Mouse (Mus musculus) midbrain, embryonic 13.5 days (tissue): ENCODE data around the gene Dctpp1. TPM values are rescaled to one million over a fixed set of nuclear protein-coding genes. Genes with fewer than 3 reads are reported as not detected.

Experiments
- ATAC-seq: fragments of 200-750 bp; cut with Nextera tagmentation; 2 replicates; pipeline ENCODE4 v1.8.0; 2017; ENCODE audit warnings: mild to moderate bottlenecking, moderate TSS enrichment, moderate library complexity
- H3K27ac ChIP-seq: fragments of 300-500 bp; sonication (generic); 2 replicates; pipeline ENCODE4 v1.5.1; 2015; ENCODE audit warnings: inconsistent platforms, mild to moderate bottlenecking, moderate library complexity
- H3K27me3 ChIP-seq: fragments of 300-500 bp; sonication (generic); 2 replicates; pipeline ENCODE4 v1.6.1; 2015; ENCODE audit warnings: mild to moderate bottlenecking, inconsistent platforms
- H3K36me3 ChIP-seq: fragments of 300-500 bp; sonication (generic); 2 replicates; pipeline ENCODE4 v1.6.1; 2015; ENCODE audit warnings: mild to moderate bottlenecking, inconsistent platforms
- H3K4me1 ChIP-seq: fragments of 300-500 bp; sonication (generic); replicated peaks from 2 replicates; pipeline ENCODE4 v1.6.1; 2015; ENCODE audit warnings: inconsistent platforms
- H3K4me2 ChIP-seq: fragments of 300-500 bp; sonication (generic); replicated peaks from 2 replicates; pipeline ENCODE4 v1.6.1; 2015; ENCODE audit warnings: moderate library complexity, mild to moderate bottlenecking, inconsistent platforms
- H3K4me3 ChIP-seq: fragments of 300-500 bp; sonication (generic); replicated peaks from 2 replicates; pipeline ENCODE4 v1.5.1; 2015; ENCODE audit warnings: mild to moderate bottlenecking, inconsistent platforms
- H3K9ac ChIP-seq: fragments of 300-500 bp; sonication (generic); replicated peaks from 2 replicates; pipeline ENCODE4 v1.6.1; 2015; ENCODE audit warnings: mild to moderate bottlenecking, inconsistent platforms
- H3K9me3 ChIP-seq: fragments of 300-500 bp; sonication (generic); 2 replicates; pipeline ENCODE4 v1.6.1; 2016; ENCODE audit warnings: mild to moderate bottlenecking, inconsistent platforms
- WGBS: fragments of 180-500 bp; shearing (Covaris S2); methylation state at CpG from one replicate; pipeline ENCODE4 v1.1.7; 2015; 5-methylcytosine and 5-hydroxymethylcytosine counted together
- polyA plus RNA-seq: library from polyadenylated mRNA; unstranded; fragments of >200 nt; fragmentation: Nextera tagmentation; extraction: Ambion mirVana; gene quantifications from 2 replicates; pipeline ENCODE4 v1.2.1, GENCODE M21; 2015

The Dctpp1 gene
- 142 and 143 TPM in 2 replicates for polyA plus RNA-seq

DNA sequence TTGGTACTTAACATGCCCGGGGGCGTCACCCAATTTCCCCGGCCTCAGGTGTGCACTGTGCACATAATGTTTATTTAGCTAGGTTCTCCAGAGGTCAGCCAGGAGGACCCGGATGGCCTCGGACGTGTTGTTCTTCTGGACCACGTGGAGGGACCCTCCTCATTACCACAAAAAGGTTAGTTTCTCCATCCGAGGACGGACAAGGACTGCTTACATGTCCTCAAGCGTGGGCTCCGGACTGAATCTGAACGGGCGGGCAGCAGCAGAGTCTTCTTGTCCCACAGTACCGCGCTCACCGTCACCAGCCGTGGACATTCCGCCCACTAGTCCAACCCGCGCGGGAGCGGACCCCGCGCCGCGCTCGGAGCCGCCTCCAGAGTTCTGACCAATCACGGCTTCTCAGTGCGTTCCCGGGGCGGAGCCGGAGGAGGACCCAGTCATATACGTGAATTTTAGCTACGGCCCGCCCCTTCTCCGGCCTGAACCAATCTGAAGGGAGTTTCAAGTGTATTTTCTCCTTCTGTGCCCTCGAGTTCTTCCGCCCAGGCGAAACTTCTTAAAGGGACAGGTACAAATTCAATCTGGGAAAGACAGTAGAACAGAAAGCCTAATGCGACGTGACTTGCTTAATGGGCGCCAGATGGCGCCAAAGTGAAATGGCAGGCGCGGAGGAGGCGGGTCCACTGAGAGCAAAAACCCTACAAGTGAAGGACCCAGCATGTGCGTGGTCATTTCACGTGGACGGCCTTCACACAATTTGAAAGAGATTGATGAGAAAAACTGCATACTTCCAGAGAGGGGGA is at the start of gene Dctpp1:
TSS of gene Dctpp1 (minus strand) at position 401 of the 803 bp plus-strand sequence.
- Histone ChIP-seq H3K9me3 (no peaks in the 10 kb centered on the region), H3K4me3 (peak within 1 kb of the TSS; percentile 59), H3K9ac (peak within 1 kb of the TSS; percentile 73), H3K4me2 (peak within 1 kb of the TSS; percentile 83), H3K27ac (0 out of 2 replicates have a peak within 1 kb of the TSS, but pooled peaks have one; percentile 5), H3K36me3 (peaks cover 9% of the 10 kb centered on the region), H3K4me1 (peaks cover 22% of the 10 kb centered on the region), H3K27me3 (no peaks in the 10 kb centered on the region)
- ATAC-seq: peak; percentile 99
- WGBS: under 1% methylated on average over 50 of the region's 50 CpGs

DNA sequence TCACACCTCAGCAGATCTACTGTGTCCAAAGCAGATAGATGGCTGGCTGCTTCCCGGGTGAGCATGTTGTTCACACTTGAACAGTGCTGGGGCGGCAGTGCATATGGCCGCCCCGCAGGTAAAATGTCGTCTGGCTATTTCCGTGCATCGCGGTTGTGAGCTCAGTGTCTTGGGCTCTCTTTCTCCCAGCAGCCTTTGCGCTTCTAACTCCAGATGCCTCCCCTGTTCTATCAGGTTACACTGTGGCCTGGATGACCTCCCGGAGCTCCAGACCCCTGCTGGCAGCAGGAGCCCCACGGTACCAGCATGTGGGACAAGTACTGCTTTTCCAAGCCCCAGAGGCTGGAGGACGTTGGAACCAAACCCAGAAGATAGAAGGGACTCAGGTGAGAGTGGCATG is 49.4 kb upstream of the Dctpp1 start:
- Histone ChIP-seq H3K4me2 (no peak overlapping the region), H3K27me3 (no peaks in the 10 kb centered on the region), H3K4me3 (no peak overlapping the region), H3K4me1 (no peaks in the 10 kb centered on the region), H3K27ac (no peak overlapping the region), H3K9me3 (no peaks in the 10 kb centered on the region), H3K36me3 (no peaks in the 10 kb centered on the region), H3K9ac (0 out of 2 replicates have a peak overlapping the region, but pooled peaks have one; percentile 12)
- 75% methylated on average over 12 of the region's 12 CpGs for WGBS
- ATAC-seq: no peak

DNA sequence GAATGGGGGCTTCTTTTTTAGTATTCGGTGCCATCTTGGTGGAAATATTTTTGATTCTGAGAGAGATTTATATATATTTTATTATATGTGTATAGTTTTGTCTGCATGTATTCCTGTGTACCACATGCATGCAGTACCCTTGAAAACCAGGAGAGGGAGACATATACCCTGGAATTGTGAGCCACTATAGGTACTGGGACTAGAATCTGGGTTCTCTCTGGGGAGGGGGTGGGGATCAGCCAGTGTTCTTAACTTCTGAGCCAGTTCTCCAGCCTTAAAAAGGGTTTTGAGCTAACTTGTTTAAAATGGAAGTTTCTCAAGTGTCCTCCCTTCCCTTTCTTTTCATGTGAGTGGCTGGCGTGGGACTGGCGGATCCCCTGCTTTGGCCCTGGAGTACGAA is 48.4 kb upstream of the Dctpp1 start:
- WGBS: 63% methylated on average over 4 of the region's 4 CpGs
- peak; percentile 67; the same call in 1 of the 2 replicates for ATAC-seq

DNA sequence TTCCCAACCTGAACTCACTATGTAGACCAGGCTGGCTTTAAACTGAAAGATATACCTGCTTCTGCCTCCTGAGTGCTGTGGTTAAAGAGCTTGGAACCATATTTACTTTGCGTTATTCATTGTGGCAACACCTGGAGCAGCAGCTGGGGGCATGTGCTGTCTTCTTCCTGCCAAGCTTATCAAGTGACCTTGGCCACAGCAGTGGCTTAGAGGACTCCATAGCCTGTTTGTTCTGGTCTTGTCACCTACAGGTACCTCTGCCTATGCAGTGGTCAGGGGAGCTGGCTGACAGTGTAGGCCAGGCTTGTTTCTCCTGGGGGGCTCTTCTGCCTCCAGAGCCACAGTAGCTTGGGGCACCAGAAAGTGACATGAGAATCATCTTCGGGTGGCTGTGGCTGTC is 47.9 kb upstream of the Dctpp1 start:
- WGBS: 76% methylated on average over 2 of the region's 2 CpGs
- no peak overlapping the region for H3K4me3 ChIP-seq
- no peak overlapping the region for H3K4me2 ChIP-seq
- no peaks in the 10 kb centered on the region for H3K9me3 ChIP-seq
- no peak overlapping the region for H3K9ac ChIP-seq
- H3K27me3 ChIP-seq: no peaks in the 10 kb centered on the region
- no peak overlapping the region for H3K27ac ChIP-seq
- no peaks in the 10 kb centered on the region for H3K36me3 ChIP-seq
- no peaks in the 10 kb centered on the region for H3K4me1 ChIP-seq
- ATAC-seq: no peak

More for the DNA sequence above, 48.4 kb upstream of the Dctpp1 start:
- Histone ChIP-seq H3K27me3 (no peaks in the 10 kb centered on the region), H3K27ac (no peak overlapping the region), H3K9me3 (no peaks in the 10 kb centered on the region), H3K4me3 (no peak overlapping the region), H3K4me1 (no peaks in the 10 kb centered on the region), H3K9ac (no peak overlapping the region), H3K4me2 (no peak overlapping the region), H3K36me3 (no peaks in the 10 kb centered on the region)

DNA sequence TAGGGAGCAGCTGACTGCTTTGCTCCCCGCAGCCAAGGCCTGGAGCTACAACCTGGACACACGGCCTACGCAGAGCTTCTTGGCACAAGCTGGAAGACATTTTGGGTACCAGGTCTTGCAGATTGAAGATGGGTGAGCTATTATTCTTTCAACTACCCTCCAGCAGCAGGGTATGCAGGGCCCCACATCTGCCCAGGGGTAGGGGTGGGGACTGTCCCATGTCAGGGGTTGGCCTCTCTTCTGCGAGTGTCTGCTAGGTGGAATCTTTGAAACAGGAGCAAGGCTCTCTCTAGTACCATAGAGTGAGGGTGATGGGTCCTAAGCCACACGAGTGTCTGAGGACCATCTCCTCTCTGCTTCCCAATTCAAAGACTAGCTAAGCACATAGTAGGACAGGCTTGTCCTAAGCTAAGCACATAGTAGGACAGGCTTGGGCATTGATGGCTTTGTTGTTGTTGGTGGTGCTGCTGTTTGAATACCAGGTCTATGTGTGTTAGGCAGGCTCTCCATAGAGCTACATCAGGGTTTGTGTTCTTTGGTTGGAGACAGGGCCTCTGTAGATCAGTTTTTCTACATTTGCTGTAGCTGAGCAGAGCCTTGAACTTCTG is 37.2 kb upstream of the Dctpp1 start:
- H3K27me3 ChIP-seq: no peaks in the 10 kb centered on the region
- no peaks in the 10 kb centered on the region for H3K9me3 ChIP-seq
- H3K4me2 ChIP-seq: no peak overlapping the region
- WGBS: 97% methylated on average over 5 of the region's 5 CpGs
- H3K4me1 ChIP-seq: no peaks in the 10 kb centered on the region
- ATAC-seq: no peak
- no peaks in the 10 kb centered on the region for H3K36me3 ChIP-seq
- H3K27ac ChIP-seq: no peak overlapping the region
- H3K9ac ChIP-seq: no peak overlapping the region
- no peak overlapping the region for H3K4me3 ChIP-seq

DNA sequence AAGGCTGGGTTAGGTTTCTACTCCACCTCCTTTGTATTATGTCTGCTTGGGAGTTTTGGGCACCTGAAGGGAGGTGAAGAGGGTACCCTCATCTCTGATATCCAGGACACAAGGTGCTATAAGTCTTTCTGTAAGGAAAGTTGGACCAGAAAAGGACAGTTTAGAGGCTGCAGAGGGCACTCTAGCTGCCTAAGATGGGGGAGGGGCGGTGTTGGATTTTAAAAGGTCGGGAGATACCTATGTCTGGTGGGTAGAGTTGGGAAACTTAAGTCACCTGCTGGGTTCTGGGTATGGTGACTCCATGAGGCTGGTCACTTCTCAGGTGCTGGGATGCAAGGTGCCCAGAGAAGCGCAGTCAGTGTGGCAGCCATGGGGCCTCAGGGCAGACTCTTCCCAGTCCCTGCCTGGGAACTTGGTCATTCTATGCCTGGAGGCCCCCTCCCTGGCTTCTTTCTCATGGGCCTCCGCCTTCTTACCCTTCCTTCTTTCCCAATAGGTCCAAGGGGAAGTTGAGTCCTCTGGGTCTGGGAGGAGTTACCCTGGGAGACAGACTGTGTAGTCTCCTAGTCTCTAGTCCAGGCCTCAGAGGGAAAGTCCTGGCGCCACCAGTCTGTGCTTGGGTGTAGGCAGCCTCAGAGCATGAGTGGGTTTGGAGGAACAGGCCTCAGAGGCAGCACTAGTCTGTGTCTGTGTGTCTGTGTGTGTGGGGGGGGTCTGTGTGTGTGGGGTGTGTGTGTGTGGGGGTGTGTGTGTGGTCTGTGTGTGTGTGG is 36.5 kb upstream of the Dctpp1 start:
- Histone ChIP-seq H3K4me1 (no peaks in the 10 kb centered on the region), H3K9ac (no peak overlapping the region), H3K4me3 (no peak overlapping the region), H3K4me2 (no peak overlapping the region), H3K27ac (no peak overlapping the region), H3K9me3 (no peaks in the 10 kb centered on the region), H3K27me3 (no peaks in the 10 kb centered on the region), H3K36me3 (no peaks in the 10 kb centered on the region)
- ATAC-seq: no peak
- 82% methylated on average over 5 of the region's 5 CpGs for WGBS

DNA sequence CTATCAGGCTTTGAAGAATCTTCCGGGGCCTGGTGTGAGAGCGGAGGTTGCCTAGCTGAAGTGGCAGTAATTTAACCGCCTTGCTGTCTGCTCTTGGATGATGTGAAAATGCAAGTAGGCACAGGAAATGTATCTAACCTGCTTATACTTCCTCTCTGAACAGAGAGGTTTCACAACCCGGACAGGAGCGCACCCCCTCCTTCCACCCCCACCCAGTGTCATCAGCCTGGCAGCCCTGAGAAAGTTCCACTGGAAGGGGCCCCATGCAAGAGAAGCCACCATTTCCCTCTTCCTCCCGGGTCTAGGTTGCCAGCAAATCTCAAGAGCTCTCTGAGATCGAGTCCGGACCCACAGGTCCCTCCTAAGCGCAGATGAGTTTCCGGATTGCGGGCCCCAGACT is 35.6 kb upstream of the Dctpp1 start, which contains the start of gene Itgal:
TSS of gene Itgal (plus strand) at position 163 of the 400 bp plus-strand sequence.
- Histone ChIP-seq H3K9me3 (no peaks in the 10 kb centered on the region), H3K4me1 (no peaks in the 10 kb centered on the region), H3K9ac (no peak within 1 kb of the TSS), H3K27ac (no peak within 1 kb of the TSS), H3K36me3 (no peaks in the 10 kb centered on the region), H3K27me3 (no peaks in the 10 kb centered on the region), H3K4me3 (no peak within 1 kb of the TSS), H3K4me2 (no peak within 1 kb of the TSS)
- WGBS: 87% methylated on average over 11 of the region's 11 CpGs
- ATAC-seq: no peak

DNA sequence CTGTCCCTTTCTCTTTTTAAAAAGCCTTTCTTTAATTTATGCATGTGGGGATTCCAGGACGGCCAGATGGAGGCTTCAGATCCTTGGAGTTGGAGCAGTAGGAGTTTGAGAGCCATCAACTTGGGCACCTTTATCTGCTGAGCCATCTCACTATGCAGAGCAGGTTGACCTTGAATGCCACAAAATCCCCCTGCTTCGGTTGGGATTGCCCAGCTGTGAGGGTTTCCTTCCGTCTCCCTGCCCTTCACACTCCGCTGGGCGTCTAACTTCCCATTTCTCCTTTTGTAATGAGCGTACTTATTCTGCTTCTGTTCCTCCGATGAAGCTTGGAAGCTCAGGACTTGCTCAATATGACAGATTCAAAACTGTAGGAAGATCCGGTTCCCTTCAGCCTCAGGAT is 29.6 kb upstream of the Dctpp1 start:
- Histone ChIP-seq H3K4me3 (no peak overlapping the region), H3K9me3 (peaks cover 14% of the 10 kb centered on the region), H3K27me3 (no peaks in the 10 kb centered on the region), H3K9ac (no peak overlapping the region), H3K36me3 (no peaks in the 10 kb centered on the region), H3K4me2 (no peak overlapping the region), H3K27ac (no peak overlapping the region), H3K4me1 (no peaks in the 10 kb centered on the region)
- no peak for ATAC-seq
- 53% methylated on average over 8 of the region's 8 CpGs for whole genome bisulfite sequencing

DNA sequence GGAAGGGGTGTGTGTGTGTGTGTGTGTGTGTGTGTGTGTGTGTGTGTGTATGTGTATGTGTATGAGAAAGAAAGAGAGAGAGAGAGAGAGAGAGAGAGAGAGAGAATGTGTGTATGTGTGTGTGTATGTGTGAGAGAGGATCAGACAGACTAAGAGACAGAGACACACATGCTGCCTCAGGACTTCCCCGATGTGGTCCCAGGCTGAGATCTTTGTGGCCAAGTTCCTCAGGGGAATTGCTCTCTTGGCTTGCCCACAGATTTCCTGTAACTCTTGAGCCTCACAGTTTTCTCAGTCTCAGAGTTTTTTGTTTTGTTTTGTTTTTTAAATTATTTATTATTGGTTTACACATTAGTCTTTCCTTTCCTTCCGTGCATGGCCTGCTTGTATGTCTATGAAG is 28.8 kb upstream of the Dctpp1 start:
- H3K4me1 ChIP-seq: no peaks in the 10 kb centered on the region
- WGBS: 86% methylated on average over 2 of the region's 2 CpGs
- H3K9ac ChIP-seq: no peak overlapping the region
- H3K27me3 ChIP-seq: no peaks in the 10 kb centered on the region
- H3K27ac ChIP-seq: no peak overlapping the region
- peaks cover 14% of the 10 kb centered on the region for H3K9me3 ChIP-seq
- H3K36me3 ChIP-seq: no peaks in the 10 kb centered on the region
- no peak overlapping the region for H3K4me3 ChIP-seq
- H3K4me2 ChIP-seq: no peak overlapping the region
- ATAC-seq: no peak

DNA sequence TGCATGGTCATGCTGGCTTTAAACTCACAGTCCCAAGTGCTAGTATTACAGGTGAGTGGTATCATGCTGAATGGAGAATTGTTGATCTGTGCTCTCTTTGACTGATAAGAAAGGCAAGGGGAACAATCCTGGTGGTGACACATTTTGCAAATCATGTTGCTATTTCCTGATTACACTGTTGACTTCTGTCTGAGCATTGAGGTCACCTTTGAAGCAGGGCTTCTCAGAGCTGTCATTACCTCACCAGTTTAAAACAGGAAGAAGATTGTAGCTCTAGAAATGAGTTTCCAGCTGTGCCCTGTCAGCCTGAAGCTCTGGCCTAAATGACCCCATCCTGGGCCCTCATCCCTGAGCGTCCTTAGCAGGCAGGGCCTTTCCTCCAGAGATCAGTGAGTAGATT is 27.4 kb upstream of the Dctpp1 start:
- H3K9me3 ChIP-seq: peaks cover 14% of the 10 kb centered on the region
- H3K27ac ChIP-seq: no peak overlapping the region
- WGBS: 62% methylated on average over 1 of the region's 1 CpGs
- no peaks in the 10 kb centered on the region for H3K27me3 ChIP-seq
- no peaks in the 10 kb centered on the region for H3K4me1 ChIP-seq
- H3K36me3 ChIP-seq: no peaks in the 10 kb centered on the region
- H3K4me3 ChIP-seq: no peak overlapping the region
- H3K9ac ChIP-seq: no peak overlapping the region
- no peak for ATAC-seq
- H3K4me2 ChIP-seq: no peak overlapping the region

DNA sequence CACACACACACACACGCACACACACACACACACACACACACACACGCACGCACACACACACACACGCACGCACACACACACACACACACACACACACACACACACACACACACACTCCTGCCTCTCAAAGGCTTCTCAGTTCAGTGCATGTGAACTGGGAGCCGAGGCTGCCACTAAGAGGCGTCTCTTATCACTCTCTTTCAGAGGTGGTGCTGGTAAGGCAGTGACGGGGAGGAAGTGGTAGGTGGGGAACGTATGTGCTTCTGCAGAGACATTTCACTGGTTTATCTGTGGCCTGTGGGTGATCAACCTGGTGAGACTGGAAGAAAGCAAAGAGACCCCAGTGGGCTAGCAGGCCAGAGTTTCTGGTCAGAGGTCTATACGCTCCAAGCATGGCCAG is 24.6 kb upstream of the Dctpp1 start:
- peaks cover 14% of the 10 kb centered on the region for H3K9me3 ChIP-seq
- no peaks in the 10 kb centered on the region for H3K27me3 ChIP-seq
- no peak overlapping the region for H3K9ac ChIP-seq
- H3K4me1 ChIP-seq: no peaks in the 10 kb centered on the region
- no peak overlapping the region for H3K27ac ChIP-seq
- ATAC-seq: no peak
- no peak overlapping the region for H3K4me3 ChIP-seq
- H3K36me3 ChIP-seq: no peaks in the 10 kb centered on the region
- no peak overlapping the region for H3K4me2 ChIP-seq
- WGBS: 88% methylated on average over 6 of the region's 10 CpGs

DNA sequence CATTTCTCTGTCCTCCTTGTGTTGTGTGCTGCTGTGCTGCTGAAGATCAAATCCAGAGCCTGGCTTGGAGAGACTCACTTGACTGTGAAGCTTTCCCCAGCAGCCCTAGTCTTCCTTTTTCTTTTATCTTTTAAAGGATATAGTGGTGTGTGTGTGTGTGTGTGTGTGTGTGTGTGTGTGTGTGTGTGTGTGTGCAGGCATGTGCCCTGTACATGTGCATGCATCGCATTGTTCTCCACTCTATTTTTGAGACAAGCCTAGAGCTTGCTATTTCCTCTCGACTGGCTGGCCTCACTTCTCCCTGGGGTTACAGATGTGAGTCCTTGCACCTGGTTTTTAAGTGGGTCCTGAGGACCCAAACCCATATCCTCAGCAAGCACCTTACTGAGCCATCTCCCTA is 21.7 kb upstream of the Dctpp1 start:
- WGBS: 74% methylated on average over 2 of the region's 2 CpGs
- H3K27me3 ChIP-seq: no peaks in the 10 kb centered on the region
- no peak overlapping the region for H3K9ac ChIP-seq
- H3K4me3 ChIP-seq: no peak overlapping the region
- no peak for ATAC-seq
- H3K4me1 ChIP-seq: no peaks in the 10 kb centered on the region
- H3K4me2 ChIP-seq: no peak overlapping the region
- no peak overlapping the region for H3K27ac ChIP-seq
- no peaks in the 10 kb centered on the region for H3K36me3 ChIP-seq
- peaks cover 3% of the 10 kb centered on the region; the same call in 1 of the 2 replicates for H3K9me3 ChIP-seq
